Mouse (Mus musculus) stomach, postnatal 0 days (tissue): Measurements from ENCODE around the gene Flnb. TPM values are rescaled to one million over a fixed set of nuclear protein-coding genes. Genes with fewer than 3 reads are reported as not detected.
A peak's percentile ranks its signal among the peaks of the same experiment; 100 is the strongest.

Source experiments
- ATAC-seq: fragments of 200-750 bp; cut with Nextera tagmentation; 2 replicates; pipeline ENCODE4 v1.8.0; 2017; ENCODE audit not compliant: low FRiP score, low TSS enrichment
- DNase-seq: peaks from one replicate; pipeline ENCODE4 v3.0.0-alpha.2; 2016; ENCODE audit warnings: low spot score
- H3K27ac ChIP-seq: fragments of 300-500 bp; sonication (generic); replicated peaks from 2 replicates; pipeline ENCODE4 v1.5.1; 2014; ENCODE audit warnings: mild to moderate bottlenecking, control low read depth
- H3K27me3 ChIP-seq: fragments of 300-500 bp; sonication (generic); 2 replicates; pipeline ENCODE4 v1.6.1; 2014; ENCODE audit warnings: low read length; ENCODE audit not compliant: control insufficient read depth, insufficient read depth
- H3K36me3 ChIP-seq: fragments of 300-500 bp; sonication (generic); 2 replicates; pipeline ENCODE4 v1.6.1; 2014; ENCODE audit warnings: low read length, mixed read lengths; ENCODE audit not compliant: control insufficient read depth, insufficient read depth
- H3K4me1 ChIP-seq: fragments of 300-500 bp; sonication (generic); replicated peaks from 2 replicates; pipeline ENCODE4 v1.6.1; 2014; ENCODE audit warnings: antibody characterized with exemption; ENCODE audit not compliant: control insufficient read depth, insufficient read depth
- H3K4me2 ChIP-seq: fragments of 300-500 bp; sonication (generic); replicated peaks from 2 replicates; pipeline ENCODE4 v1.6.1; 2014; ENCODE audit warnings: low read depth, mild to moderate bottlenecking, control low read depth, moderate library complexity
- H3K4me3 ChIP-seq: fragments of 300-500 bp; sonication (generic); 2 replicates; pipeline ENCODE4 v1.5.1; 2014; ENCODE audit warnings: low read depth, low read length, control low read depth
- H3K9ac ChIP-seq: fragments of 300-500 bp; sonication (generic); 2 replicates; pipeline ENCODE4 v1.6.1; 2014; ENCODE audit warnings: mild to moderate bottlenecking, low read length, control low read depth, mixed read lengths
- H3K9me3 ChIP-seq: fragments of 300-500 bp; sonication (generic); 2 replicates; pipeline ENCODE4 v1.6.1; 2016; ENCODE audit warnings: low read length; ENCODE audit not compliant: control insufficient read depth
- CTCF ChIP-seq: IDR thresholded peaks from 2 replicates; pipeline ENCODE4 v1.5.1; 2016; ENCODE audit warnings: antibody characterized with exemption, low read depth, mild to moderate bottlenecking, moderate library complexity
- EP300 ChIP-seq: optimal IDR thresholded peaks from 2 replicates; pipeline ENCODE3; 2016; ENCODE audit warnings: antibody characterized with exemption
- WGBS: fragments of 180-500 bp; shearing (Covaris S2); extraction: QIAGEN DNeasy Blood & Tissue Kit; methylation state at CpG from one replicate; pipeline ENCODE4 v1.1.7; 2014; 5-methylcytosine and 5-hydroxymethylcytosine counted together
- polyA plus RNA-seq: library from polyadenylated mRNA; unstranded; fragments of >200 nt; fragmentation: Nextera tagmentation; extraction: Ambion mirVana; gene quantifications from 2 replicates; pipeline ENCODE4 v1.2.1, GENCODE M21; 2015

Flnb gene
- polyA plus RNA-seq, 1 experiment from 2014 or later: 8.3 TPM

DNA sequence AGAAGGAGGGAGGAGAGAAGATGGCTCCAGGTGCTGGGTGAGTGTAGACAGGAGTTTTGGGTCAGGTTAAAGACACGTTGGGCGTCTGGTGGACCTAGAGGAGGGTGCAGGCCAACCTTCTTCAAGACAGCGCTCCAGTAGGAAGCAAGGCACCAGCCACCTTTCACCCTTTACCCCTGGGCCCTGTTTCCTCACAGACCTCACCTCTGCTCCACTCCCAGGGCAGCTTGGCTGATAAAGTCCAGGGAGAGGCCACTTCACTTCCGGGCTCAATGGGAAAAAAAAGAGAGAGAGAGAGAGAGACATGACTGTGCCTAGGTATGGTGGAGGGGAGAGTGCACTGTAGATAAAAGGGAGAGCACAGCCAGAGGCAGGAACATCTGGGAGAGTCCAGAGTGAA is 10.0 kb upstream of the Flnb start:
- no peaks in the 10 kb centered on the region for H3K4me1 ChIP-seq
- no peak for TF ChIP-seq EP300
- no peak for TF ChIP-seq CTCF
- H3K27me3 ChIP-seq: no peaks in the 10 kb centered on the region
- DNase-seq: peak; percentile 78
- ATAC-seq: peak; percentile 88
- no peaks in the 10 kb centered on the region for H3K36me3 ChIP-seq
- no peak overlapping the region for H3K4me3 ChIP-seq
- H3K9me3 ChIP-seq: no peaks in the 10 kb centered on the region
- 63% methylated on average over 4 of the region's 4 CpGs for WGBS
- no peak overlapping the region for H3K9ac ChIP-seq
- H3K27ac ChIP-seq: peak overlapping the region; percentile 87
- no peak overlapping the region for H3K4me2 ChIP-seq

GRCm38 (mm10) chr14:7808501-7808981 is 9.2 kb upstream of the Flnb start:
- TF ChIP-seq EP300 (no peak), CTCF (peak; percentile 34; the same call in 1 of the 2 replicates)
- H3K9ac ChIP-seq: no peak overlapping the region
- H3K27ac ChIP-seq: peak overlapping the region; percentile 87
- H3K4me2 ChIP-seq: 0 out of 2 replicates have a peak overlapping the region, but pooled peaks have one; percentile 14
- ATAC-seq (peak; percentile 86), DNase-seq (peak; percentile 69)
- no peaks in the 10 kb centered on the region for H3K36me3 ChIP-seq
- no peaks in the 10 kb centered on the region for H3K9me3 ChIP-seq
- no peaks in the 10 kb centered on the region for H3K4me1 ChIP-seq
- H3K4me3 ChIP-seq: no peak overlapping the region
- 46% methylated on average over 11 of the region's 11 CpGs for WGBS
- H3K27me3 ChIP-seq: no peaks in the 10 kb centered on the region

GRCm38 (mm10) chr14:7809043-7809955 is 8.5 kb upstream of the Flnb start:
- no peaks in the 10 kb centered on the region for H3K27me3 ChIP-seq
- DNase-seq (peak; percentile 36), ATAC-seq (peak; percentile 55)
- no peaks in the 10 kb centered on the region for H3K9me3 ChIP-seq
- 55% methylated on average over 12 of the region's 12 CpGs for WGBS
- no peak overlapping the region for H3K9ac ChIP-seq
- no peaks in the 10 kb centered on the region for H3K4me1 ChIP-seq
- peak overlapping the region; percentile 87 for H3K27ac ChIP-seq
- TF ChIP-seq CTCF (no peak), EP300 (no peak)
- H3K36me3 ChIP-seq: no peaks in the 10 kb centered on the region
- no peak overlapping the region for H3K4me2 ChIP-seq
- H3K4me3 ChIP-seq: no peak overlapping the region

- H3K9me3 ChIP-seq: no peaks in the 10 kb centered on the region
- H3K9ac ChIP-seq: peak overlapping the region; percentile 73
- WGBS: 0% methylated on average over 36 of the region's 36 CpGs
- peak overlapping the region; percentile 88 for H3K27ac ChIP-seq
- peaks cover 9% of the 10 kb centered on the region for H3K4me1 ChIP-seq
- no peaks in the 10 kb centered on the region for H3K36me3 ChIP-seq
- H3K4me3 ChIP-seq: peak overlapping the region; percentile 73
- ATAC-seq (peak; percentile 51), DNase-seq (peak; percentile 71)
- TF ChIP-seq CTCF: no peak
- no peak for TF ChIP-seq EP300
- no peaks in the 10 kb centered on the region for H3K27me3 ChIP-seq
- peak overlapping the region; percentile 90 for H3K4me2 ChIP-seq
Observed at GRCm38 (mm10) chr14:7818463-7819121, 835 bp downstream of the Flnb start.

- WGBS: 60% methylated on average over 5 of the region's 5 CpGs
- Histone ChIP-seq H3K4me3 (peak overlapping the region; percentile 73), H3K4me2 (peak overlapping the region; percentile 90), H3K27me3 (no peaks in the 10 kb centered on the region), H3K36me3 (no peaks in the 10 kb centered on the region), H3K4me1 (peaks cover 11% of the 10 kb centered on the region), H3K9ac (peak overlapping the region; percentile 73), H3K9me3 (no peaks in the 10 kb centered on the region), H3K27ac (no peak overlapping the region)
- peak; percentile 67 for DNase-seq
- ATAC-seq: peak; percentile 36
- no peak for TF ChIP-seq EP300
- TF ChIP-seq CTCF: no peak
Observed at GRCm38 (mm10) chr14:7819446-7819845, 1.7 kb downstream of the Flnb start.
